Comparison of ENCODE assay signal across 13 mouse cellular contexts in genomic region chr1:90440638-90441037, GRCm38 (mm10).
DNase-seq lines count a peak whose midpoint lies in the region; ATAC-seq lines count a peak whose summit lies in the region.
"Had no signal": no experiment of that assay in that cellular context is flagged by ENCODE, and none has a peak within 500 bp of the region (broad histone marks: within the 10 kb centered on the region; RNA-seq: fewer than 3 reads in every experiment).

No protein-coding gene starts in this region.

- no peak overlapping the region for H3K4me2 ChIP-seq in forebrain, embryonic 11.5 days (ENCODE audit: low read depth, low read length, severe bottlenecking)
- H3K4me2 ChIP-seq in forebrain, embryonic 16.5 days (ENCODE audit: low read length): no peak overlapping the region
- no peak overlapping the region for H3K4me2 ChIP-seq in embryonic facial prominence, embryonic 11.5 days (ENCODE audit: low read depth, low read length)
- H3K4me2 ChIP-seq in hindbrain, embryonic 15.5 days: no peak overlapping the region
- no peak overlapping the region for H3K4me2 ChIP-seq in midbrain, embryonic 13.5 days (replicated peaks)
- H3K4me2 ChIP-seq: liver, embryonic 13.5 days had no signal

- H3K27ac ChIP-seq in forebrain, embryonic 11.5 days (ENCODE audit: low read depth, low read length): peak overlapping the region; percentile 12; the same call in 1 of the 2 replicates
- no peak overlapping the region for H3K27ac ChIP-seq in forebrain, embryonic 16.5 days (ENCODE audit: low read length)
- H3K27ac ChIP-seq in embryonic facial prominence, embryonic 11.5 days (replicated peaks; ENCODE audit: low read depth, low read length): 0 out of 2 replicates have a peak overlapping the region, but pooled peaks have one; percentile 22
- H3K27ac ChIP-seq in hindbrain, embryonic 15.5 days (replicated peaks): 0 out of 2 replicates have a peak overlapping the region, but pooled peaks have one; percentile 8
- peak overlapping the region; percentile 31; the same call in 1 of the 2 replicates for H3K27ac ChIP-seq in midbrain, embryonic 13.5 days
- H3K27ac ChIP-seq: liver, embryonic 13.5 days had no signal

- no peaks in the 10 kb centered on the region for H3K9me3 ChIP-seq in forebrain, embryonic 11.5 days (ENCODE audit: control insufficient read depth, low read length)
- no peaks in the 10 kb centered on the region for H3K9me3 ChIP-seq in forebrain, embryonic 16.5 days (ENCODE audit: control insufficient read depth, low read length)
- H3K9me3 ChIP-seq in embryonic facial prominence, embryonic 11.5 days (replicated peaks; ENCODE audit: control insufficient read depth, low read length): no peaks in the 10 kb centered on the region
- no peaks in the 10 kb centered on the region for H3K9me3 ChIP-seq in hindbrain, embryonic 15.5 days
- no peaks in the 10 kb centered on the region for H3K9me3 ChIP-seq in midbrain, embryonic 13.5 days
- H3K9me3 ChIP-seq: liver, embryonic 13.5 days; megakaryocyte, embryonic 14.5 days had no signal

- H3K36me3 ChIP-seq in forebrain, embryonic 11.5 days (ENCODE audit: control insufficient read depth, insufficient read depth, low read length): no peaks in the 10 kb centered on the region
- no peaks in the 10 kb centered on the region for H3K36me3 ChIP-seq in forebrain, embryonic 16.5 days (ENCODE audit: control insufficient read depth, insufficient read depth)
- no peaks in the 10 kb centered on the region for H3K36me3 ChIP-seq in embryonic facial prominence, embryonic 11.5 days (replicated peaks; ENCODE audit: control insufficient read depth, insufficient read depth, low read depth, low read length)
- no peaks in the 10 kb centered on the region for H3K36me3 ChIP-seq in hindbrain, embryonic 15.5 days
- H3K36me3 ChIP-seq in midbrain, embryonic 13.5 days: no peaks in the 10 kb centered on the region
- H3K36me3 ChIP-seq: G1E; liver, embryonic 13.5 days had no signal

- DNase-seq in forebrain, embryonic 11.5 days (ENCODE audit: low spot score): no peak
- peak; percentile 52 for DNase-seq in embryonic facial prominence, embryonic 11.5 days (ENCODE audit: low spot score)
- DNase-seq in left cerebral cortex, adult 8-10 months (ENCODE audit: low spot score in 2 of 2): no peak
- no peak for DNase-seq in heart, postnatal 10 days
- no peak for DNase-seq in layer of hippocampus, adult 9-11 months
- DNase-seq: heart, postnatal 36 days; liver, embryonic 13.5 days; thymus, adult 2 months had no signal

- 7% methylated on average over 1 of the region's 1 CpGs for WGBS in forebrain, embryonic 11.5 days
- WGBS in forebrain, embryonic 16.5 days: 0% methylated on average over 1 of the region's 1 CpGs
- WGBS in embryonic facial prominence, embryonic 11.5 days: 13% methylated on average over 1 of the region's 1 CpGs
- WGBS in hindbrain, embryonic 15.5 days: 12% methylated on average over 1 of the region's 1 CpGs
- 13% methylated on average over 1 of the region's 1 CpGs for WGBS in midbrain, embryonic 13.5 days

- ATAC-seq in forebrain, embryonic 11.5 days (replicated peaks; ENCODE audit: low FRiP score): peak; percentile 55; the same call in 1 of the 2 replicates
- ATAC-seq in forebrain, embryonic 16.5 days: no peak
- peak; percentile 37; the same call in 1 of the 2 replicates for ATAC-seq in embryonic facial prominence, embryonic 11.5 days (replicated peaks; ENCODE audit: insufficient number of reproducible peaks, low FRiP score, low TSS enrichment, low read depth)
- ATAC-seq in hindbrain, embryonic 15.5 days (ENCODE audit: low FRiP score, low read depth): peak; percentile 63
- ATAC-seq in midbrain, embryonic 13.5 days: peak; percentile 87

- intact Hi-C loops in heart, postnatal 10 days (cut with DNase I): no loop called here

- H3K27me3 ChIP-seq in forebrain, embryonic 11.5 days (ENCODE audit: control insufficient read depth, insufficient read depth, low read length): no peaks in the 10 kb centered on the region
- H3K27me3 ChIP-seq in forebrain, embryonic 16.5 days (replicated peaks; ENCODE audit: control insufficient read depth, insufficient read depth, low read length): no peaks in the 10 kb centered on the region
- H3K27me3 ChIP-seq in embryonic facial prominence, embryonic 11.5 days (ENCODE audit: control insufficient read depth, insufficient read depth, low read length): no peaks in the 10 kb centered on the region
- H3K27me3 ChIP-seq in hindbrain, embryonic 15.5 days: no peaks in the 10 kb centered on the region
- no peaks in the 10 kb centered on the region for H3K27me3 ChIP-seq in midbrain, embryonic 13.5 days
- H3K27me3 ChIP-seq: liver, embryonic 13.5 days had no signal

- H3K4me1 ChIP-seq in forebrain, embryonic 11.5 days (replicated peaks; ENCODE audit: control insufficient read depth, insufficient read depth, low read length): peaks cover 8% of the 10 kb centered on the region
- H3K4me1 ChIP-seq in forebrain, embryonic 16.5 days (replicated peaks; ENCODE audit: control insufficient read depth, insufficient read depth, low read length): no peaks in the 10 kb centered on the region
- peaks cover 10% of the 10 kb centered on the region for H3K4me1 ChIP-seq in embryonic facial prominence, embryonic 11.5 days (ENCODE audit: control insufficient read depth, insufficient read depth, low read length)
- peaks cover 23% of the 10 kb centered on the region for H3K4me1 ChIP-seq in hindbrain, embryonic 15.5 days (replicated peaks)
- peaks cover 49% of the 10 kb centered on the region for H3K4me1 ChIP-seq in midbrain, embryonic 13.5 days (replicated peaks)
- H3K4me1 ChIP-seq: liver, embryonic 13.5 days; megakaryocyte, embryonic 14.5 days had no signal

- no peak overlapping the region for H3K4me3 ChIP-seq in forebrain, embryonic 11.5 days (ENCODE audit: low read depth, low read length)
- H3K4me3 ChIP-seq in forebrain, embryonic 16.5 days (replicated peaks; ENCODE audit: low read length): no peak overlapping the region
- H3K4me3 ChIP-seq in embryonic facial prominence, embryonic 11.5 days (ENCODE audit: low read depth, low read length): no peak overlapping the region
- H3K4me3 ChIP-seq in hindbrain, embryonic 15.5 days: no peak overlapping the region
- H3K4me3 ChIP-seq in midbrain, embryonic 13.5 days (replicated peaks): no peak overlapping the region
- H3K4me3 ChIP-seq: liver, embryonic 13.5 days; megakaryocyte, embryonic 14.5 days had no signal

- no peak overlapping the region for H3K9ac ChIP-seq in forebrain, embryonic 11.5 days (ENCODE audit: low read length)
- no peak overlapping the region for H3K9ac ChIP-seq in forebrain, embryonic 16.5 days (replicated peaks; ENCODE audit: low read depth, low read length)
- H3K9ac ChIP-seq in embryonic facial prominence, embryonic 11.5 days (replicated peaks; ENCODE audit: low read length): no peak overlapping the region
- no peak overlapping the region for H3K9ac ChIP-seq in hindbrain, embryonic 15.5 days
- no peak overlapping the region for H3K9ac ChIP-seq in midbrain, embryonic 13.5 days (replicated peaks)
- H3K9ac ChIP-seq: liver, embryonic 13.5 days had no signal
